Mouse (Mus musculus) adrenal gland, adult 8-10 months (tissue): Measurements from ENCODE around the gene Gfm2. TPM values are rescaled to one million over a fixed set of nuclear protein-coding genes. Genes with fewer than 3 reads are reported as not detected.
"Not testable (repeated sequence)": the region's sequence is repeated elsewhere in the genome, so short reads cannot be mapped to it uniquely, and the experiment has no call there.

ENCODE experiments used
- DNase-seq: peaks from one replicate; pipeline ENCODE4 v3.0.0; 2022
- total RNA-seq, 4 experiments: library from RNA; stranded (reverse); gene quantifications; 2 replicates each; pipeline ENCODE4 v1.2.4; 2022

Gfm2 gene
- total RNA-seq: 10 to 100 TPM; 40.3 to 52.3 (median 41.8) TPM

DNA sequence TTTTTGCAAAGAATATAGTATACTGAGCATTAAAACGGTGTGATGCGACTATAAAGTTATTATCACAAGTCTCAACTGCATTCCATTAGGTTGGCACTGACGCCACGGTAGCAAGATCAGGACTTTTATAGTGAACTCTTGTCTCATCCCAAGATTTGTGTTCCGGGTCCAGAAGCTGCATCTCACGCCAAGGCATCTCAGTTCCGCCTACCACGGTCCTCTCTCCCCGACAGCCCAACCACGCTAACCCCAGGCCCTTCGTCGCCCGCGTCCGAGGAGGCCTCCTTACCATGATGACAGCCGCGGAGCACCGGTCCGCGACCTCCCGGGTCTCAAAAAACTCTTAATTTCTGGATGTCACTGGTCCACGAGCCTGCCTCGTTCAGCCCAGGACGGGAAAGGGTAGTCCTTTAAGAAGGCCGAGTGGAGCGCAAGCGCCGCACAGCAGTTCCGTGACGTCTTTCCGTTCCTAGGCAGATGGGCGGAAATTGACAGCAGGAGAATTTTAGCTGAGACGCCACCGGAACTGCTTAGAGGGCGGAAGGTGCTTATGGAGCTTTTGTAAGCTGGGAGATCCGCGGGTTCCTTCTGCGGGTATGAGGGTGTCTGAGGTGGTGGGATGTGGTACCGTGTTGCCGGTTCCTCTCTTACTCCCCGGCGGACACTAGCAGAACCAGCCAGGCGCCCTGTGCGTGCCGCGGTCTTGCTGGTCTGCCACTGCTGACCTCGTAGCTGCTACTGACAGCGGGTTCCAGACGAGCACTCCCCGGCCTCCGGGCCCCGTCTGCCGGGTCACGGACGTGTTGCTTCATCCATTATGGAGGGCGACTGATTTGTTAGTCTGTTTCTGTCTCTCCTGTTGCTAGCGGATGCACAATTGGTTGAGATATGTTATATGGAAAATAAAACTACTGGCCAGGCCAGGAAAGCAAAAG, at the start of gene Gfm2, which contains the start of gene Nsa2:
TSS of gene Gfm2 (plus strand) at position 472 of the 935 bp plus-strand sequence.
TSS of gene Nsa2 (minus strand) at position 472 of the 935 bp plus-strand sequence.
- DNase-seq: peak; percentile 85

DNA sequence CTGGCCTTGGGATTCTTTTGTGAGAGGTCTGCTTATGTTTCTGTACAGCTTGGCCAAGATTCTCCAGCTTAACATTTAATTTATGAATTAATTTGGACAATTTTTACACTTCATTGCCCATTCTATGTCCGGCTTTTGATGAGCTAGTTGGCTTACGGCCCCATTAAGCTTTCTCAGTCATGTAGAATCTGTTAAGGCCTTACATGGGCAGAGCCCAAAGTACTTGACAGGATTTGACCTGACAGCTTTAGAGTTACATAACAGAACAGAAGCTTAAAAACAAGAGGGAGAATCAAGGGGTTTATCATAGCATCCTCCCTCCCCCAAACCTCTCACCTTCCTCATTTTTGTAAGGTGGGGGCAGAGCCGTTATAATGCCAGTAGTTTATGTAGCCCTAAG, 49.6 kb upstream of the Gfm2 start:
- no peak for DNase-seq

GRCm38 (mm10) chr13:97095726-97096125, 42.0 kb upstream of the Gfm2 start:
- no peak for DNase-seq

DNA sequence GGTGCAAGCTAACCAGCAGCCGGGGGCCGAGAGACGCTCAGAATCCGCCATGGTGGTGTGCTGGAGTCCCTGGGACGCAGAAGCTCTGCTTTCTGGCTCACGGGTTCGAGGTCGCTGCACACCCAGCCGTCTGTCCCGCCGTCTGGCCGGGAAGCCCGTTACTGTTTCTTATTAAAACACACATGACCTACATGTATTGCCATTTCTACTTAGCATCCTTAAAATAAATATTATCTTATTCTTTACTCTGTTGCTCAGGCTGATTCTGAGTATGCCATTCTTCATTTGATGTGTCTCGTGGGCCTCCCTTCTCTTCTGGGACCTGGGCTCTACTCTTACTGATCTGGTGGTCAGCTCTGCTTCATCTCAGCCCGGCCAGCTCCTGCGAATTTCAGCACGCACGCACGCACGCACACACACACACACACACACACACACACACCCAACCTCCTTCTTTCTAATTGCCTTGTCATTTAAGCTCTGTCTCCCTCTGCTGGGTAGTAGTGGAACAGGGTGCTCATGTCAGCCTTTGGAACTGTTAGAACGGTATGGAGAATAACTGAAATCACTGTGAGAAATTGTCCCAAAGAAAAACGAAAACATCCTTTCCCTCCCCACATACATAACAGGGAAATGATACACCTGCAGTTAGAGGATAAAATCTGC, 38.4 kb upstream of the Gfm2 start, which contains the start of gene Gm6169:
TSS of gene Gm6169 (minus strand) at position 51 of the 666 bp plus-strand sequence.
- DNase-seq: peak; percentile 17

DNA sequence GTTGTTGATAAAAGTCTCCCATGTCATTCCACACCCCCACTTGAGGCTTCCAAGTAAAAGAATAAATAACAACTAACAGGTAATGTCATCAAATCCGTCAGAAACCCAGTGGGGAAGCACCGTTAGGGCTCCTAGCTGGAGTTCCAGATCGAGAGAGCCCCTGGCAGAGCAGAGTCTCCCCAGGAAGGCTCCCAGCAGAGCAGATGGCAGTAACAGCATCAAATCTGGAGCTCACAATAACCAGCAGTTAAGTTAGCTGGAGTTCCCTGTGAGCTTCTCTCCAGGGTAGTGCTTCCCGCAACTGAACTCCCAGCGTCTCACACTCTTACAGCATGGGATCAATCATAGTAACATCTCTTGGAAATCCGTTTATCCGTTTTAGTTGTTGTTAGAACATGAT, 32.7 kb upstream of the Gfm2 start:
- DNase-seq: no peak

DNA sequence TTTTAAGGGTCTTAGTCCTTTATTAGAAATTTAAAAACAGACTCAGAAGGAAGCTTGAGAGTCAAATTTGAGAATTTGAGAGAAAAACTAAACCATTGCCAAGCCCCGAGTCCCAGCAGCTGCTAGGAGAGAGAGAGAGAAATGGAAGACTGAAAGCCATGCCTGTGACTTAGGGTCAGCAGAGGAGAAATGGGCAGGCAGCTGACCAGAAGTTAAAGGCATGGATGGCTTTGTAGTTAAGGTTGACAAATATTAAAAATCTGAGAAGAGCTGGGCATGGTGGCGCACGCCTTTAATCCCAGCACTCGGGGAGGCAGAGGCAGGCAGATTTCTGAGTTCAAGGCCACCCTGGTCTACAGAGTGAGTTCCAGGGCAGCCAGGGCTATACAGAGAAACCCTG, 30.0 kb upstream of the Gfm2 start:
- DNase-seq: not testable (repeated sequence)

DNA sequence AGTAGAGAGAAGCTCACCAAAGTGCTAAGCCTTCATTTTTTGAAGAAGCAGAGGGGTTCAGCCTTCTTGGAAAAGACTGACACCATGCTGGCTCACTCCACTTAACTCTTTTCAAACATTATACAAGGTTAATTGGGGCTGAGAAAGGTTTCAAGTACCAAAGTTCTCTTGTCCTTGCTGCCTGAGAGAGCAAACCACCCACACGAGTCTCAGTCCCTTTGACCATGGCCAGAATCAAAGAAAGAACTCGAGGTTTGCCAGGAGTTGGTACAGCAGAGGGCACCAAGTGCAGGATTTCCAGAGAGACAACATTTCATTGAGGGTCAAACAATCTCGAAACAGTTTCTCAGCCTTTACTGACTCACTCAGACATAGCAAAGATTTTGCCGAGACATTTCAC, 28.7 kb upstream of the Gfm2 start:
- DNase-seq: no peak

DNA sequence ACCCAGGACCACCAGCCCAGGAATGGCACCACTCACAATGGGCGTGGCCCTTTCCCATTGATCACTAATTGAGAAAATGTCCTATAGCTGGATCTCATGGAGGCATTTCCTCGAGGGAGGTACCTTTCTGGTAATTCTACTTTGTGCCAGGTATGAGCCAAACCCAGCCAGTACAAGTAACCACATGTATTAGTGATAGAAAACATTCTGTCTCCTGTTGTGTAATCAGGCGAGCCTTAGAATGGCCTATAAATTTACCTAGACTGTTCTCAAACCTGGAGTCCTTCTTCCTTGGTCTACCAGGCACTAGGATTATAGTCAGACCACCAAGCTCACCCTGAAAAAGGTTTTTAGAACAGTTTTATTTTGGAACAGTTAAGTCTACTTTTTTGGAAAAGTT, 16.4 kb upstream of the Gfm2 start:
- DNase-seq: no peak

- DNase-seq: not testable (repeated sequence)
Observed at GRCm38 (mm10) chr13:97129654-97130053, 8.1 kb upstream of the Gfm2 start.

- DNase-seq: not testable (repeated sequence)
Observed at GRCm38 (mm10) chr13:97130413-97130812, 7.3 kb upstream of the Gfm2 start.

DNA sequence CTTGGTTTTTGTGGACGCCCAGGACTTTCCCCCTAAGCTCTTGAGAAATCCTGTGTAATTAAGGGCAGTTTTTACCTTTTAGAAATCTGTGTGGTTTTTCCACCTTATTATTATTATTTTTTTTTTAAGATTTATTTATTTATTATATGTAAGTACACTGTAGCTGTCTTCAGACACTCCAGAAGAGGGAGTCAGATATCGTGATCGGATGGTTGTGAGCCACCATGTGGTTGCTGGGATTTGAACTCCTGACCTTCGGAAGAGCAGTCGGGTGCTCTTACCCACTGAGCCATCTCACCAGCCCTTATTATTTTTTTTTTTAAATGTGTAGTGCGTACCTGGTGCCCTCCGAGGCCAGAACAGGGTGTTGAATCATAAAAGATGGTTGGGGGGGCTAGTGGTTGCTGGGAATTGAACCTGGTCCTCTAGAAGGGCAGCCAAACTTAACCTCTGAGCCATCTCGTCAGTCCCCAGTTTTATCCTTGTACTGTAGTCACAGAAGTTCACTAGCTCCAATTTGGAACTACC, 731 bp downstream of the Gfm2 start:
- not testable (repeated sequence) for DNase-seq

GRCm38 (mm10) chr13:97142321-97142720, 4.6 kb downstream of the Gfm2 start:
- DNase-seq: no peak

DNA sequence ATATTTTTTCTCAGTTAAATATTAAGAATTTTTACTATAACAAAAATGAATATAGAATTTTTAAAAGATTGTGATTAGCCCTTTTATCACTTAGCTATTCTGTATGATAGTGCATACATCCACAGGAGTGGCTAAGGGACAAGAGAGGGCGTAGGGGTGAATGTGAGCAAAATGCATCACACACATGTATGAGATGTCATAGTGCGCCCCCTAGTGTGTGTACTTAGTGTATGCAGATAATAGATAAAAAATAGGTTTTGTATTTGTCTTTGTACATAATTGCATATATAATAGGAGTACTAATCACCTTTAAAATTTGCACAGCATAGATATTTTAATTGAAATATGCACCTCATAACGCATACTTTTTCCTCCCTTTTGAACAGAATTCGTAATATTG, 8.1 kb downstream of the Gfm2 start:
- DNase-seq: no peak

GRCm38 (mm10) chr13:97175520-97176264, 38.0 kb downstream of the Gfm2 start:
- DNase-seq: no peak

- DNase-seq: no peak
Observed at GRCm38 (mm10) chr13:97176731-97177130, 39.0 kb downstream of the Gfm2 start.

DNA sequence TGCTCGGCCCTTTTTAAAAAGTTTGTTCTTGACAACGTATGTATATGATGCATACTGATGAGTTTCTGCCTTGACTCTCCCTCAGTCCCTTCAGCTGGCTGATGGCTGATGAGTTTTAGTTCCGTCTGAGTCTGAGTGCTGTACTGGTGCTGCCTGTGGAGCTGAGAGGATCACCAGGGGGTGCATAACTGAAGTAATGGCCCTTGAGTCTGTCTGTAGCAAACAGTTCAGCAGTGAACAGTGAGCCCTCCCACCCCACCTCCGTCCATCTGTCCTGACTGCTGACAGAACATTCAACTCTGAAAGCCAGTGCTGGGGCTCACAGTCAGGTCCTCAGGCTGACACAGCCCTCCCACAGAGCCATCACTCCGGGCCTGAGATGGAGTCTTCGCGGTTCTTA, 41.2 kb downstream of the Gfm2 start:
- DNase-seq: no peak

DNA sequence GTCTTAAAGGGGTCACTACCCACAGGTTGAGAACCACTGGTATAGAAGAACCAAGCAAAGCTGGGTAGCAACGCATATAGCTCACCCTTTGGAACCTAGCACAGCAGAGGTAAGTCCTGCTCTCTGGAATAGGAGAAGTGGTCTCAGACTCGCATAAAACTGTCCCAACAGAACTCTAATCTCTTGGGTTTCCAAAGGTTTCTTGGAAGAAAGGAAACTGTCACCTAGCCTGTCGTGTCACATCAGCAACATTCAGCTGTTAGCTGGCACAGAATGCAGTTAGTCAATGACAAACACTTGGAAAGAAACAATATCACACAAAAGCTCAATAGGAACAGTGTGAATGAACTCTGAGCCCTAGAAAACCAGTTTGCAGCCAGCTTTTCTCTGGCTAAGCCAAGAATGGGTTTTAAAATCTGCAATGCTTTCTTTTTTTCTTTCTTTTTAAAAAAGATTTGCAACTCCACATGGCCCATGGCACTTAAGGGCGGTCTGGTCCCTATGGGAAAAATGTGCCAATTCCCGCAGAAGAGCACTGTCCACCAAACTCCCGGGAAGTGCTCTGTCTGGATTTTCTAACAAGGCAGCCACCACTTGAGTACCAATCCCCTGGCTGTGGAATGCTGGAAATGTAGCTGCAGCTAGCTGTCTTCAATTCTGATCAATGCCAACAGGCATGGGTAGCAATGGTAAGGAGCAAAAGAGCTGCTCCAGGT, 42.5 kb downstream of the Gfm2 start:
- no peak for DNase-seq

- no peak for DNase-seq
Observed at GRCm38 (mm10) chr13:97182821-97183220, 45.1 kb downstream of the Gfm2 start.

- DNase-seq: no peak
Observed at GRCm38 (mm10) chr13:97184168-97184567, 46.4 kb downstream of the Gfm2 start.

- DNase-seq: no peak
Observed at GRCm38 (mm10) chr13:97184656-97185055, 46.9 kb downstream of the Gfm2 start.

DNA sequence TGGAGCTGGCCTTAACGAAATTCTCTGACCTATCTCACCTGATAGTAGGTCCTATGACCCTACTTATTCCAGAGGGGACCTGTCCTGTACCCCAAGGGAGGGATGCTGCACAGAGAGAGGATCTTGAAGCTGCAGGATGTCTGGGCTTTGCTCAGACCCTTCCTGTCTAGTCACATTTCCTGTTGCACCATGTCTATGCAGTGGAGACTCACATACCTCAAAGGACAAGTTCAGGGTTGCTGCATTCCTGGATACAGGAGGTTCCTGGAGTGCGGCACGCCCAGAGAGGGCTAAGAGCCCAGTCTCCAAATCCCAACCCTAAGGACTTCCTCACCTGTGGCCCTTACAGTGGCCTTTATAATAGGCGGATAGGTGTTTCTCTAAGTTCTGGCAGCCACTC, 48.6 kb downstream of the Gfm2 start:
- DNase-seq: no peak

- no peak for DNase-seq
Observed at GRCm38 (mm10) chr13:97187693-97188092, 50.0 kb downstream of the Gfm2 start.
